Mouse (Mus musculus): ENCODE results near the gene Olfr539.

GRCm38 (mm10) chr7:140717155-140718055 is 57.7 kb downstream of the Olfr539 start:
- no peak for TF ChIP-seq EP300 (IDR thresholded peaks at IDR 0.05)
- no peak for TF ChIP-seq CTCF (IDR thresholded peaks at IDR 0.05)
